Mouse (Mus musculus) ES-E14 (cell line): Measurements from ENCODE around the gene Myrf.

Source experiments
- CHD2 ChIP-seq: IDR thresholded peaks from 2 replicates; pipeline ENCODE4 v1.6.1; 2014; ENCODE audit warnings: mild to moderate bottlenecking, low read depth, low read length, inconsistent platforms
- HCFC1 ChIP-seq: IDR thresholded peaks from 2 replicates; pipeline ENCODE4 v1.6.1; 2012; ENCODE audit warnings: low read length, inconsistent platforms, borderline replicate concordance; ENCODE audit not compliant: insufficient read depth
- MAFK ChIP-seq: IDR thresholded peaks from 2 replicates; pipeline ENCODE4 v1.6.1; 2014; ENCODE audit warnings: mild to moderate bottlenecking, low read depth, low read length, inconsistent platforms; ENCODE audit not compliant: insufficient read depth

- TF ChIP-seq MAFK (no peak), HCFC1 (no peak), CHD2 (no peak)
Measured at GRCm38 (mm10) chr19:10271592-10271991, 31.0 kb upstream of the Myrf start.
